Mouse (Mus musculus): Measurements from ENCODE around the gene Vmn1r225. TPM values are rescaled to one million over a fixed set of nuclear protein-coding genes. Genes with fewer than 3 reads are reported as not detected.
"Not testable (repeated sequence)": the region's sequence is repeated elsewhere in the genome, so short reads cannot be mapped to it uniquely, and the experiment has no call there.

Gene Vmn1r225
- not detected in 2 replicates for polyA plus RNA-seq (2016; fragmentation: Nextera tagmentation; extraction: Ambion mirVana)

GRCm38 (mm10) chr17:20497858-20498257 is at the start of gene Vmn1r225:
Vmn1r225 (plus strand) TSS chr17:20498158.
- Histone ChIP-seq H3K4me1 (no peaks in the 10 kb centered on the region), H3K4me3 (no peak within 1 kb of the TSS), H3K36me3 (no peaks in the 10 kb centered on the region), H3K27me3 (ENCODE audit: low read depth, poor library complexity, severe bottlenecking) (no peaks in the 10 kb centered on the region), H3K9me3 (replicated peaks) (peaks cover 25% of the 10 kb centered on the region), H3K27ac (replicated peaks) (no peak within 1 kb of the TSS)
- DNase-seq (ENCODE audit: low spot score) = no peak

- Histone ChIP-seq H3K4me3 (no peak overlapping the region), H3K36me3 (no peaks in the 10 kb centered on the region), H3K4me1 (no peaks in the 10 kb centered on the region), H3K27me3 (ENCODE audit: low read depth, poor library complexity, severe bottlenecking) (no peaks in the 10 kb centered on the region), H3K9me3 (replicated peaks) (peaks cover 17% of the 10 kb centered on the region; the same call in 1 of the 2 replicates), H3K27ac (replicated peaks) (no peak overlapping the region)
- DNase-seq (ENCODE audit: low spot score) = no peak
- 81% methylated on average over 3 of the region's 3 CpGs for WGBS
Observed at GRCm38 (mm10) chr17:20473311-20473710, 24.6 kb upstream of the Vmn1r225 start.

- DNase-seq (ENCODE audit: low spot score) = no peak
- no peak within 1 kb of the TSS for H3K27ac ChIP-seq (replicated peaks)
- no peaks in the 10 kb centered on the region for H3K27me3 ChIP-seq (ENCODE audit: low read depth, poor library complexity, severe bottlenecking)
Observed at GRCm38 (mm10) chr17:20481231-20481630, 16.7 kb upstream of the Vmn1r225 start, which contains the start of gene Vmn2r108. Vmn2r108 (minus strand) TSS chr17:20481331.

DNA sequence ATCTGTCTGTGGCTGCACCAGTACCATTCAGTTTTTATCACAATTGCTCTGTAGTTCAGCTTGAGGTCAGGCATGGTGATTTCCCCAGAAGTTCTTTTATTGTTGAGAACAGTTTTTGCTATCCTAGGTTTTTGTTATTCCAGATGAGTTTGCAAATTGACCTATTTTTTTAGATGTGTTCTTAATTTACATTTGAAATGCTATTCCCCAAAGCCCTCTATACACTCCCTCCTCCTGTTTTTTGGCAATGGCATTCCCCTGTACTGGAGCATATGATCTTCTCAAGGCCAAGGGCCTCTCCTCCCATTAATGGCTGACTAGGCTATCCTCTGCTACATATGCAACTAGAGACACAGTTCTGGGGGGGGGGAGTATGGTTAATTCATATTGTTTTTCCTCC is 10.3 kb downstream of the Vmn1r225 start:
- not testable (repeated sequence) for DNase-seq (ENCODE audit: low spot score)

More at GRCm38 (mm10) chr17:20481231-20481630, 16.7 kb upstream of the Vmn1r225 start, which contains the start of gene Vmn2r108:
- H3K4me1 ChIP-seq = no peaks in the 10 kb centered on the region
- peaks cover 12% of the 10 kb centered on the region for H3K9me3 ChIP-seq (replicated peaks)
- no peaks in the 10 kb centered on the region for H3K36me3 ChIP-seq
- no peak within 1 kb of the TSS for H3K4me3 ChIP-seq

More for the DNA sequence above, 10.3 kb downstream of the Vmn1r225 start:
- H3K27me3 ChIP-seq (ENCODE audit: low read depth, poor library complexity, severe bottlenecking); H3K4me3 ChIP-seq; H3K27ac ChIP-seq (replicated peaks); H3K4me1 ChIP-seq; H3K36me3 ChIP-seq: not testable (repeated sequence)
- H3K9me3 ChIP-seq (replicated peaks) = peaks cover 31% of the 10 kb centered on the region

Other genes with a start within 250 kb of the Vmn1r225 start
- gene Vmn2r106, start 212.6 kb upstream of the Vmn1r225 start, polyA plus RNA-seq (2016; fragmentation: Nextera tagmentation; extraction: Ambion mirVana) = not detected in 2 replicates
- gene Vmn2r107, start 152.9 kb upstream of the Vmn1r225 start, polyA plus RNA-seq (2016; fragmentation: Nextera tagmentation; extraction: Ambion mirVana) = not detected in 2 replicates
- not detected in 2 replicates for gene Vmn1r224, start 84.0 kb upstream of the Vmn1r225 start, polyA plus RNA-seq (2016; fragmentation: Nextera tagmentation; extraction: Ambion mirVana)
- not detected in 2 replicates for gene Vmn2r108, start 16.8 kb upstream of the Vmn1r225 start, polyA plus RNA-seq (2016; fragmentation: Nextera tagmentation; extraction: Ambion mirVana)
- not detected in 2 replicates for gene Vmn2r109, start 66.6 kb downstream of the Vmn1r225 start, polyA plus RNA-seq (2016; fragmentation: Nextera tagmentation; extraction: Ambion mirVana)
- gene Vmn2r110, start 98.3 kb downstream of the Vmn1r225 start, polyA plus RNA-seq (2016; fragmentation: Nextera tagmentation; extraction: Ambion mirVana) = 0.04 TPM in 1 of 2 replicates, not detected in the other
- not detected in 2 replicates for gene Fpr-rs3, start 126.7 kb downstream of the Vmn1r225 start, polyA plus RNA-seq (2016; fragmentation: Nextera tagmentation; extraction: Ambion mirVana)
- not detected in 2 replicates for gene Vmn1r226, start 184.7 kb downstream of the Vmn1r225 start, polyA plus RNA-seq (2016; fragmentation: Nextera tagmentation; extraction: Ambion mirVana)
- gene Vmn1r227, start 231.7 kb downstream of the Vmn1r225 start, polyA plus RNA-seq (2016; fragmentation: Nextera tagmentation; extraction: Ambion mirVana) = not detected in 2 replicates

Measured in midbrain, embryonic 10.5 days (tissue).